Mouse (Mus musculus) small intestine, adult 2 months (tissue): ENCODE measurements around the gene F11. TPM values are rescaled to one million over a fixed set of nuclear protein-coding genes. Genes with fewer than 3 reads are reported as not detected.

Experiments
- H3K27ac ChIP-seq: fragments of 200-500 bp; 2 replicates; pipeline ENCODE4 v1.5.1; 2012; ENCODE audit warnings: low read depth, low read length, control low read depth, inconsistent platforms; ENCODE audit not compliant: insufficient read depth
- H3K27me3 ChIP-seq: fragments of 200-500 bp; 2 replicates; pipeline ENCODE4 v1.6.1; 2012; ENCODE audit warnings: mild to moderate bottlenecking, moderate library complexity, low read length, inconsistent platforms; ENCODE audit not compliant: control insufficient read depth, insufficient read depth
- H3K36me3 ChIP-seq: fragments of 200-500 bp; 2 replicates; pipeline ENCODE4 v1.6.1; 2012; ENCODE audit warnings: mild to moderate bottlenecking, low read length, control low read depth, inconsistent platforms; ENCODE audit not compliant: control insufficient read depth, insufficient read depth
- H3K4me1 ChIP-seq: fragments of 200-500 bp; 2 replicates; pipeline ENCODE4 v1.6.1; 2012; ENCODE audit warnings: low read length, inconsistent platforms, mixed read lengths; ENCODE audit not compliant: control insufficient read depth, insufficient read depth, insufficient read length
- H3K4me3 ChIP-seq: fragments of 200-500 bp; 2 replicates; pipeline ENCODE4 v1.5.1; 2012; ENCODE audit warnings: low read depth, mild to moderate bottlenecking, control low read depth, inconsistent platforms, low read length, moderate library complexity
- CTCF ChIP-seq: fragments of 200-500 bp; IDR thresholded peaks from 2 replicates; pipeline ENCODE4 v1.5.1; 2012; ENCODE audit warnings: low read depth, mild to moderate bottlenecking, control low read depth, inconsistent platforms, low read length, moderate library complexity, mixed read lengths; ENCODE audit not compliant: insufficient replicate concordance, insufficient read length; ENCODE audit errors: extremely low read depth
- POLR2A ChIP-seq: fragments of 200-500 bp; IDR thresholded peaks from 2 replicates; pipeline ENCODE4 v1.6.1; 2012; ENCODE audit warnings: low read depth, mild to moderate bottlenecking, control low read depth, inconsistent platforms, low read length, moderate library complexity
- WGBS: fragments of 180-500 bp; shearing (Covaris S2); methylation state at CpG from one replicate; pipeline ENCODE4 v1.1.7; 2018; 5-methylcytosine and 5-hydroxymethylcytosine counted together
- polyA plus RNA-seq: library from polyadenylated mRNA; depleted of rRNA; stranded (reverse); fragments of >200 nt; gene quantifications from 2 replicates; pipeline ENCODE4 v1.2.3, GENCODE M21; 2012; rRNA removed

Gene F11
- not detected in 2 replicates for polyA plus RNA-seq

DNA sequence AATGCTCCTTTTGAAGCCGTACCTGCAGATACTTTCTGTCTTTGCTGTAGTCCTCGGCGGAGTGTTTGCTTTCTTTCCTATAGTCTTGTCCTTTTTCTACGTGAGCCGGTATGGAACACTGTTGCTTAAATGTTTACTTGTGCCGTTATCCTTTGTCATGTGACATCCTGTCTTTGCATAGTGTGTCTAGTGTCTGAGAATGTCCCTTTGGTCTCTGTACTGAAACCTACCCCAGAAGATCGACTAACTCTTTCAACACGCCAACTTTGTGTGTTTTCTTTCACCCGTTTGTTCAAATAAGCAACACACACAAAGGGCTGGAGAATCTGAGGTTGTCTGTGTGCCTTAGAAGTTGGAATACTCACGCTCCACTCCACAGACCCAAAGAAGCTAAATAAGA, at the start of gene F11:
Gene F11 (minus strand): TSS at position 112 of the 400 bp plus-strand sequence.
- no peak within 1 kb of the TSS for H3K4me3 ChIP-seq
- no peaks in the 10 kb centered on the region for H3K27me3 ChIP-seq
- WGBS: 70% methylated on average over 10 of the region's 10 CpGs
- no peak for TF ChIP-seq CTCF
- TF ChIP-seq POLR2A: no peak
- H3K27ac ChIP-seq: no peak within 1 kb of the TSS
- peaks cover 2% of the 10 kb centered on the region; the same call in 1 of the 2 replicates for H3K4me1 ChIP-seq
- no peaks in the 10 kb centered on the region for H3K36me3 ChIP-seq

DNA sequence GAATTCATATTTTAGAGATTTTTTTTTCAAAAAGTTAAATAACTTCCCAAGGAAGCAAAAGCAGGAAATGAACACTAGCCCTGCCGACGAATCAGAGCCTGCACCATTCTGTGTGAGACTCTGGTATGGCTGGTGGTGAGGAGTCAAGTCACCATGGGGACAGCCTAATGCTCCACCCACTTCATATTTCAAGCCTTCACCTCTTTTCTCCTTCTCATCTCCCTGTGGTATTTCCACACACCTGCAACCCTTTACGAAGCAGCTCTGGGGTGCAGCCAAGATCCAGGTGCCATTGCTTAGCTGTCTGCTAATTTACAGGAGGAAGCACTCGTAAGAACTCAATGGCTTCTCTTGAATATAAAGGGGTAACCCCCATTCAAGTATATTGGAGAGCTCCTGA, 49.1 kb upstream of the F11 start:
- H3K4me3 ChIP-seq: no peak overlapping the region
- no peaks in the 10 kb centered on the region for H3K27me3 ChIP-seq
- TF ChIP-seq CTCF (no peak), POLR2A (no peak)
- WGBS: 83% methylated on average over 4 of the region's 4 CpGs
- H3K4me1 ChIP-seq: no peaks in the 10 kb centered on the region
- H3K36me3 ChIP-seq: peaks cover 56% of the 10 kb centered on the region
- H3K27ac ChIP-seq: no peak overlapping the region

DNA sequence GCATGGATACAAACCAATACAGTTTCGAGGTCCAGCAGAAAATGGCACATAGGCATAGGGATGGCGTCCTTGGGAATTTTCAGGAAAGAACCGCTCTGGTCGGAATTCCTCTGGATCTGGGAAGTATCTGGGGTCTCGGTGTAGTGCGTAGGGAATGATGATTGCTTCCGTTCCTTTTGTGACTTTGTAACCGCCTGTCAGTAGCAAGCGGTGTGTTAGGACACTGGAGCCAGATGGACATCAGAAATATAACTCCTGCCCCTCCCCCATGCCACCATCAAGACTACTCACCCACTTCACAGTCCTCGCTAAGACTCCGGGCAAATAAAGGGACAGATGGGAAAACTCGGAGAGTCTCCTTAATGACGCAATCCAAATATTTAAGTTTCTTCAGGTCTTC, 46.5 kb upstream of the F11 start, which contains the start of gene Gm45753:
Gene Gm45753 (minus strand): TSS at position 101 of the 400 bp plus-strand sequence.
- H3K4me1 ChIP-seq: no peaks in the 10 kb centered on the region
- peaks cover 56% of the 10 kb centered on the region for H3K36me3 ChIP-seq
- 90% methylated on average over 13 of the region's 13 CpGs for WGBS
- no peaks in the 10 kb centered on the region for H3K27me3 ChIP-seq
- TF ChIP-seq CTCF (no peak), POLR2A (no peak)
- H3K4me3 ChIP-seq: no peak within 1 kb of the TSS
- H3K27ac ChIP-seq: no peak within 1 kb of the TSS

DNA sequence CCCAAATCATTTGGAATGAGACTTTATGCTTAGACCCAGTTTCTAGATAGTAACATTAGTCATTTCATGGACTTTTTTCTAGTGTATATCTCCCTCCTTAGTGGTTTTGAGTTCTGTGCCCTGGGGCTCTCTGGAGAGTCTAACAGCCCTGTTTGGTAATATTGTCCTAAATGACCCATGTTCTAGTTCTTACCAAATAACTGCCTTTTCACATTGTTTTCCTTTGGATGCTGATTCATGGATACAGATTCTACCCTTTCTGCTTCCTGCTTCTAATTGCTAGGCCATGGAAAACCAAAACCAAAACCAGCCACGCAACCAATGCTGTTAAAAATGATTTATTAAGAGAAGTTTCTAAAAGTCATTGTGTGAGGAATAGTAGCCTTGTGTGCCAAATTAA, 43.6 kb upstream of the F11 start:
- no peak overlapping the region for H3K27ac ChIP-seq
- no peak overlapping the region for H3K4me3 ChIP-seq
- WGBS: 84% methylated on average over 1 of the region's 1 CpGs
- H3K4me1 ChIP-seq: no peaks in the 10 kb centered on the region
- TF ChIP-seq CTCF: no peak
- TF ChIP-seq POLR2A: no peak
- no peaks in the 10 kb centered on the region for H3K27me3 ChIP-seq
- H3K36me3 ChIP-seq: peaks cover 42% of the 10 kb centered on the region

DNA sequence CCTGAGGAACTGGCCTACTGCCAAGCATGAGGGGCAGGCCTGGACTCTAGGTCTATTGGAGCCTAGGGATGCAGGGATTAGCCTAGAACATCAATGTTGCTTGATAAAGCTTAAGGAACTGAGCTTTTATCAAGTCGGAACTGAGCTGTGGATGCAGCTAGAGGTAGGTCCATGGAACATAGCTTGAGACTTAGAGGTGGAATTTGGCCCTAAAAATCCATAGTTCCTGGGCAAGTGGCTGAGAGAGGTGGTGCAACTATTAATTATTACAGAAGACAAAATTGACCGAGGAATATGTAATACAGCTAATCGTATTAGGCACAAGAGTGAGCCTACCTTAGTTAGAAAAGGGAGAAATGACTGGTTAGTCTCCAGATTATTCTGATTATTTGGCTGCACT, 42.5 kb upstream of the F11 start:
- peaks cover 32% of the 10 kb centered on the region for H3K36me3 ChIP-seq
- no peak for TF ChIP-seq POLR2A
- TF ChIP-seq CTCF: no peak
- H3K27me3 ChIP-seq: no peaks in the 10 kb centered on the region
- no peak overlapping the region for H3K4me3 ChIP-seq
- H3K27ac ChIP-seq: no peak overlapping the region
- WGBS: 85% methylated on average over 3 of the region's 3 CpGs
- no peaks in the 10 kb centered on the region for H3K4me1 ChIP-seq

DNA sequence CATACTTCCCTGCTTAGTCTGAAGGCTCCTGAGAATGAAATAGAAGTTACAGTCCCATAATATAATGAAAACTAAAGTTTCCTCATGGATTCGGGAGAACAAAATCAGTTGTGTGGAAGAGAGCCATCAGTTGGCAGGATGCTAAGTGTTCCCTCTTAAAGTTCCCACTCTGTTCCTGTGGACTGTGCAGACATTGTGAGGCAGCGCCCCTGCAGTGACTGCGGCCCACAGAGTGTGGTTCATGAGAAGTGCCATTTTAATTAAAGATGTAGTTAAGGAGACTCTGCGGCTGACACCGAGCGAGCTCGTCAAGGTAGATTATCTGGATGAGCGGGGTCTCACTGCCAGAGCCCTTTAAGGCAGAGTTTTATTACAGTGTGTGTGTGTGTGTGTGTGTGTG, 40.6 kb upstream of the F11 start:
- Histone ChIP-seq H3K27ac (no peak overlapping the region), H3K4me1 (no peaks in the 10 kb centered on the region), H3K4me3 (no peak overlapping the region), H3K27me3 (no peaks in the 10 kb centered on the region), H3K36me3 (peaks cover 18% of the 10 kb centered on the region)
- TF ChIP-seq CTCF (no peak), POLR2A (no peak)
- 84% methylated on average over 8 of the region's 8 CpGs for whole genome bisulfite sequencing

DNA sequence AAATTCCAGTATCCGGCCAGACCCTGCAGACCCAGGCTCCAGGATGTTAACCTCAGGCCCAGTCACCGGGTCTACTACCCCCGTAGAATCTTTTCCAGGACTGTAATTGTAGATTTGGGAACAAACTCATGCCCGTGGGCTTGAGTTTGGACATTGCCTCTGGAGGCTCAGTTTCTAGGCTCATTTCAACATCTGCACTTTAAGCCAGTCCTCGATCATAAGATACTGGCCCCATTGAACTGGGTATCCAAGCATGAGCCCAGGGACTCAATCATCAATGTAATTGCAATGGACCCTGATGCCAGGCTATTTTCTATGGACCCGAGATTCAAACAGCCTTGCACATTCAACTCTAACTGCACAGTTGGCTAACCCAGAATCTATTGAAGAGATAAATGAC, 33.4 kb upstream of the F11 start:
- Histone ChIP-seq H3K4me1 (no peaks in the 10 kb centered on the region), H3K36me3 (no peaks in the 10 kb centered on the region), H3K27me3 (no peaks in the 10 kb centered on the region), H3K27ac (no peak overlapping the region), H3K4me3 (no peak overlapping the region)
- 91% methylated on average over 6 of the region's 6 CpGs for WGBS
- TF ChIP-seq CTCF: no peak
- TF ChIP-seq POLR2A: no peak
